ENCODE assay signal across 22 mouse cellular contexts in genomic region chr9:41914611-41915010, GRCm38 (mm10).
DNase-seq lines count a peak whose midpoint lies in the region; ATAC-seq and TF ChIP-seq lines count a peak whose summit lies in the region.
"Had no signal": no experiment of that assay in that cellular context is flagged by ENCODE, and none has a peak within 500 bp of the region (broad histone marks: within the 10 kb centered on the region; RNA-seq: fewer than 3 reads in every experiment).

No protein-coding gene starts in this region.

- no peaks in the 10 kb centered on the region for H3K4me1 ChIP-seq in intestine, embryonic 14.5 days (replicated peaks; ENCODE audit: control insufficient read depth, insufficient read depth, low read length)
- H3K4me1 ChIP-seq in intestine, embryonic 15.5 days (replicated peaks) = no peaks in the 10 kb centered on the region
- H3K4me1 ChIP-seq in ES-E14 (ENCODE audit: control insufficient read depth in 2 of 2, insufficient read depth in 2 of 2, low read length in 2 of 2, poor library complexity in 1 of 2) = peaks cover 0 to 2% of the 10 kb centered on the region in 2 experiments; a peak in 1 of 4 replicates
- peaks cover 16% of the 10 kb centered on the region for H3K4me1 ChIP-seq in embryonic facial prominence, embryonic 10.5 days
- H3K4me1 ChIP-seq in midbrain, embryonic 15.5 days = peaks cover 6% of the 10 kb centered on the region
- H3K4me1 ChIP-seq in kidney, embryonic 16.5 days (ENCODE audit: insufficient read depth, low read length) = peaks cover 3% of the 10 kb centered on the region; the same call in 1 of the 2 replicates
- H3K4me1 ChIP-seq: liver, embryonic 12.5 days had no signal

- intact Hi-C loops in gastrocnemius, postnatal 36 days (cut with DNase I) = no loop called here

- WGBS in intestine, embryonic 14.5 days = 95% methylated on average over 6 of the region's 6 CpGs
- 91% methylated on average over 6 of the region's 6 CpGs for WGBS in intestine, embryonic 15.5 days
- 89% methylated on average over 6 of the region's 6 CpGs for WGBS in embryonic facial prominence, embryonic 10.5 days
- WGBS in midbrain, embryonic 15.5 days = 95% methylated on average over 6 of the region's 6 CpGs
- WGBS in kidney, embryonic 16.5 days = 95% methylated on average over 6 of the region's 6 CpGs

- no peaks in the 10 kb centered on the region for H3K36me3 ChIP-seq in intestine, embryonic 14.5 days (ENCODE audit: control insufficient read depth, insufficient read depth, low read length)
- H3K36me3 ChIP-seq in intestine, embryonic 15.5 days = no peaks in the 10 kb centered on the region
- H3K36me3 ChIP-seq in ES-E14 (ENCODE audit: control insufficient read depth, insufficient read depth, low read length, poor library complexity, severe bottlenecking) = no peaks in the 10 kb centered on the region
- H3K36me3 ChIP-seq in embryonic facial prominence, embryonic 10.5 days (replicated peaks) = no peaks in the 10 kb centered on the region
- no peaks in the 10 kb centered on the region for H3K36me3 ChIP-seq in midbrain, embryonic 15.5 days (replicated peaks)
- no peaks in the 10 kb centered on the region for H3K36me3 ChIP-seq in kidney, embryonic 16.5 days (ENCODE audit: insufficient read depth, low read length)
- H3K36me3 ChIP-seq: embryonic facial prominence, embryonic 15.5 days; liver, embryonic 12.5 days; neural tube, embryonic 12.5 days had no signal

- DNase-seq in intestine, embryonic 14.5 days (ENCODE audit: low spot score) = peak; percentile 18
- no peak for DNase-seq in ES-E14 (ENCODE audit: low read depth, low spot score)
- no peak for DNase-seq in embryonic facial prominence, embryonic 10.5 days (ENCODE audit: low spot score)
- DNase-seq in urinary bladder, adult 2 months (ENCODE audit: low spot score) = no peak
- DNase-seq in gastrocnemius, postnatal 36 days = no peak
- DNase-seq: adrenal gland, postnatal 36 days; cerebellum, adult 9-10 months; gastrocnemius, postnatal 10 days; kidney, postnatal 10 days; lung, embryonic 14.5 days; lung, postnatal 4 days; retina, postnatal 1 day; right cerebral cortex, postnatal 4 days had no signal

- no peak overlapping the region for H3K9ac ChIP-seq in intestine, embryonic 14.5 days (ENCODE audit: low read length)
- no peak overlapping the region for H3K9ac ChIP-seq in intestine, embryonic 15.5 days
- H3K9ac ChIP-seq in ES-E14 (ENCODE audit: insufficient read depth, low read depth, low read length, poor library complexity, severe bottlenecking) = no peak overlapping the region
- no peak overlapping the region for H3K9ac ChIP-seq in midbrain, embryonic 15.5 days
- H3K9ac ChIP-seq in kidney, embryonic 16.5 days (replicated peaks; ENCODE audit: low read length) = no peak overlapping the region
- H3K9ac ChIP-seq: embryonic facial prominence, embryonic 15.5 days; liver, embryonic 12.5 days; lung, embryonic 14.5 days; neural tube, embryonic 12.5 days had no signal

- no peak overlapping the region for H3K27ac ChIP-seq in intestine, embryonic 14.5 days (ENCODE audit: low read depth)
- H3K27ac ChIP-seq in intestine, embryonic 15.5 days = no peak overlapping the region
- H3K27ac ChIP-seq in ES-E14 (ENCODE audit: insufficient read depth, low read depth, low read length, poor library complexity, severe bottlenecking) = no peak overlapping the region
- H3K27ac ChIP-seq in embryonic facial prominence, embryonic 10.5 days (replicated peaks) = 0 out of 2 replicates have a peak overlapping the region, but pooled peaks have one; percentile 66
- 0 out of 2 replicates have a peak overlapping the region, but pooled peaks have one; percentile 34 for H3K27ac ChIP-seq in midbrain, embryonic 15.5 days
- H3K27ac ChIP-seq in kidney, embryonic 16.5 days (ENCODE audit: low read length) = no peak overlapping the region
- H3K27ac ChIP-seq: embryonic facial prominence, embryonic 15.5 days; left cerebral cortex, adult 2 months; liver, embryonic 12.5 days; neural tube, embryonic 12.5 days had no signal

- no peaks in the 10 kb centered on the region for H3K27me3 ChIP-seq in intestine, embryonic 14.5 days (replicated peaks; ENCODE audit: control insufficient read depth, insufficient read depth, low read length)
- H3K27me3 ChIP-seq in intestine, embryonic 15.5 days (replicated peaks) = no peaks in the 10 kb centered on the region
- no peaks in the 10 kb centered on the region for H3K27me3 ChIP-seq in embryonic facial prominence, embryonic 10.5 days (replicated peaks; ENCODE audit: low read depth, poor library complexity, severe bottlenecking)
- no peaks in the 10 kb centered on the region for H3K27me3 ChIP-seq in midbrain, embryonic 15.5 days (replicated peaks)
- no peaks in the 10 kb centered on the region for H3K27me3 ChIP-seq in kidney, embryonic 16.5 days (ENCODE audit: insufficient read depth, low read length)
- H3K27me3 ChIP-seq: embryonic facial prominence, embryonic 15.5 days; liver, embryonic 12.5 days; neural tube, embryonic 12.5 days had no signal

- H3K4me3 ChIP-seq in intestine, embryonic 14.5 days (ENCODE audit: low read depth, low read length) = no peak overlapping the region
- H3K4me3 ChIP-seq in intestine, embryonic 15.5 days (replicated peaks) = no peak overlapping the region
- H3K4me3 ChIP-seq in ES-E14 (ENCODE audit: insufficient read depth in 1 of 2, low read depth in 1 of 2, low read length in 2 of 2, poor library complexity in 1 of 2, severe bottlenecking in 1 of 2) = no peak overlapping the region
- no peak overlapping the region for H3K4me3 ChIP-seq in embryonic facial prominence, embryonic 10.5 days
- no peak overlapping the region for H3K4me3 ChIP-seq in midbrain, embryonic 15.5 days
- no peak overlapping the region for H3K4me3 ChIP-seq in kidney, embryonic 16.5 days (ENCODE audit: low read length)
- H3K4me3 ChIP-seq: embryonic facial prominence, embryonic 15.5 days; left cerebral cortex, adult 2 months; liver, embryonic 12.5 days; neural tube, embryonic 12.5 days had no signal

- no peak overlapping the region for H3K4me2 ChIP-seq in intestine, embryonic 14.5 days (ENCODE audit: low read length)
- no peak overlapping the region for H3K4me2 ChIP-seq in intestine, embryonic 15.5 days (replicated peaks)
- no peak overlapping the region for H3K4me2 ChIP-seq in midbrain, embryonic 15.5 days
- no peak overlapping the region for H3K4me2 ChIP-seq in kidney, embryonic 16.5 days (replicated peaks; ENCODE audit: low read depth, low read length)
- H3K4me2 ChIP-seq: embryonic facial prominence, embryonic 15.5 days; heart, embryonic 11.5 days; liver, embryonic 12.5 days; lung, embryonic 14.5 days; neural tube, embryonic 12.5 days had no signal

- in situ Hi-C loops in ES-E14 (cut with MboI; ENCODE audit: low sequenced_read_pairs in 2 of 2, unreplicated experiment in 2 of 2) = no loop called here

- ATAC-seq in intestine, embryonic 14.5 days (replicated peaks; ENCODE audit: low FRiP score, low TSS enrichment, low read depth) = no peak
- no peak for ATAC-seq in intestine, embryonic 15.5 days
- ATAC-seq in midbrain, embryonic 15.5 days (replicated peaks) = no peak
- ATAC-seq in kidney, embryonic 16.5 days (ENCODE audit: low FRiP score, low TSS enrichment) = no peak
- ATAC-seq: intestine, postnatal 0 days; liver, embryonic 12.5 days had no signal

- H3K9me3 ChIP-seq in intestine, embryonic 14.5 days (ENCODE audit: control insufficient read depth, low read length) = no peaks in the 10 kb centered on the region
- no peaks in the 10 kb centered on the region for H3K9me3 ChIP-seq in intestine, embryonic 15.5 days
- H3K9me3 ChIP-seq in ES-E14 (ENCODE audit: control insufficient read depth, insufficient read depth, low read depth, low read length) = no peaks in the 10 kb centered on the region
- 0 out of 2 replicates have a peak, but pooled peaks cover 2% of the 10 kb centered on the region for H3K9me3 ChIP-seq in embryonic facial prominence, embryonic 10.5 days
- no peaks in the 10 kb centered on the region for H3K9me3 ChIP-seq in midbrain, embryonic 15.5 days
- H3K9me3 ChIP-seq in kidney, embryonic 16.5 days (ENCODE audit: low read length) = no peaks in the 10 kb centered on the region
- H3K9me3 ChIP-seq: embryonic facial prominence, embryonic 15.5 days; neural tube, embryonic 12.5 days had no signal

TF ChIP-seq in ES-E14, 5 proteins besides CTCF, POLR2A, EP300 and RAD21:
- 0 out of 2 replicates have a peak, but pooled peaks have one; percentile 3 for TF ChIP-seq ZC3H11A (IDR thresholded peaks at IDR 0.05; ENCODE audit: borderline replicate concordance, low read depth, low read length)
- TF ChIP-seq MAFK (IDR thresholded peaks at IDR 0.05; ENCODE audit: insufficient read depth, low read depth, low read length) = no peak
TF ChIP-seq in ES-E14: peak in this region for 1.

Comparison
In these comparisons a context has a peak if more than half of its experiments do, and no peak if none do; other contexts are left out.
1. H3K27ac ChIP-seq: peak in embryonic facial prominence, embryonic 10.5 days (single experiment) and midbrain, embryonic 15.5 days (single experiment); none in intestine, embryonic 14.5 days (single experiment), intestine, embryonic 15.5 days (single experiment), ES-E14 (single experiment) and kidney, embryonic 16.5 days (single experiment).